Mouse (Mus musculus) hematopoietic stem cell, adult 5-6 weeks (primary cell): Measurements from ENCODE around the gene Camsap2. TPM values are rescaled to one million over a fixed set of nuclear protein-coding genes. Genes with fewer than 3 reads are reported as not detected.

Experiments
- ATAC-seq, 2 experiments: fragments of 125-278 bp in 1 of 2; replicated peaks in 1 of 2; 2 replicates each; pipeline ENCODE4 v1.8.0; 2016 to 2017; ENCODE audit warnings: inconsistent platforms in 2 of 2, mild to moderate bottlenecking in 2 of 2, moderate number of reproducible peaks in 2 of 2, low read depth in 1 of 2, moderate TSS enrichment in 1 of 2; ENCODE audit not compliant: low FRiP score in 2 of 2, poor library complexity in 2 of 2, severe bottlenecking in 2 of 2, insufficient read depth in 1 of 2, low TSS enrichment in 1 of 2
- total RNA-seq: library from RNA; stranded (forward); fragments of 172-1452, 232-1000 nt; gene quantifications from 2 replicates; pipeline ENCODE4 v1.2.3, GENCODE M21; 2017

The Camsap2 gene
- total RNA-seq, result 19.1 and 22.9 TPM in 2 replicates

DNA sequence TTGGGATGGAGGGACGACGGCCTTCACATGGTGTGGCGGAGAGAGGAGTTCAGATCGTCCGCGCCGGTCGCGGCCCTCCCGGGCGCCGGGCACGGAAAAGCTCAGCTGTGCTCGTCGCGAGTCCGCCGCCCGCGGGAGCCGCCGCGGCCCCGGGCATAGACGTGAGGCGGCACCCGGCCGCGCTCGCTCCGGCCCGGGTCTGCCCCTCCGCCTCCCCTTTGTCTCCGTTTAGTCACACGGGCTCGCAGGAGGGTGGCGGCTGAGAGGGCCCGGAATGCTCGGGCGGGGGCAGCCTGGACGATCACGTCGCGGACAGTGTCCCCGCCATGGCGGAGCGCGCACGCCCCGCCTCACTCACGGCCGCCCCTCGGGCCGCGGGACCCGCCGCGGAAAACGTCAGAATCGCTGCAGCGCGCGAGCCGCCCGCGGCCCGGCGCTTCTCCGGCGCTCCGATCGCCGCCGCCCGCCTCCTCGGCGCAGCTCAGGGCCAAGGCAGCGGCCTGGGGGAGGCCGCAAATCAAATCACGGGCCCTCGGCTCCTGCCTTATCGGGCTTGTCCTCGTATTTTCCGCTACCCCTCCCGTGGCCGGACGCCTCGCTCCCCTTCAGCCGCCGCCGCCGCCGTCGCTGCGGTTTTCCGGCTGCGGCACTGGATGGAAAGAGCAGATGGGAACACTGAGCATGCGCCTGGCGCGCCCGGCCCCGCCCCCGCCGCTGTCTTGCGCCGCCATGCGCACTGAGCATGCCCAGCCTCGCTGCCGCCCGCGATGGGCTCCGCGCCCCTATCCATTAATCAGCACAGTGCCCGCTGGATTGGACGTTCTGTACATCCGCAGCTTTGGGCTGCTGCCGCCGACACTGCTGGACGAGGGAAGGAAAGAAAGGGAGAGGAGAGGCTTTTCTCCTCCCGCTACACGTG lies at the start of gene Camsap2:
Gene Camsap2 (minus strand): TSS at position 651 of the 919 bp plus-strand sequence.
- ATAC-seq, result peak; percentile 82 to 89

GRCm38 (mm10) chr1:136395073-136395472 lies 49.2 kb upstream of the Camsap2 start:
- no peak for ATAC-seq

- peak; percentile 46 to 71; a peak in 3 of 4 replicates for ATAC-seq
Observed at GRCm38 (mm10) chr1:136394506-136394905, 48.6 kb upstream of the Camsap2 start.

DNA sequence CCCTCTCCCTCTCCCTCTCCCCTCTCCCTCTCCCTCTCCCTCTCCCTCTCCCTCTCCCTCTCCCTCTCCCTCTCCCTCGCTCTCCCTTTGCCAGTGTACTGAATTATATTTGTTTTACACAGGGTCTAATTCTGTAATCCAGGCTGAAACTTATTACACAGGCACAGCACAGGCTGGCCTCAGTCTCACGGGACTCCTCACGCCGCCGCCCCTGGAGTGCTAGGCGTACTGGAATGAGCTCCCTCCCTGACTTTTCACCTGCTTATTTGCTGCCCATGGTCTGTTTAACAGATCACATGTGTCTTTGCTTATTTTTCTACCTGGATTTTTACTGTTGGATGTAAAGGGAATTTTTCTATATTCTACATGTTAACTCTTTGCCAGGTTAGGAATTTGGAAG lies 41.0 kb upstream of the Camsap2 start:
- no peak for ATAC-seq

- peak; percentile 21 to 49; a peak in 2 of 4 replicates for ATAC-seq
Observed at GRCm38 (mm10) chr1:136381583-136381982, 35.7 kb upstream of the Camsap2 start.

DNA sequence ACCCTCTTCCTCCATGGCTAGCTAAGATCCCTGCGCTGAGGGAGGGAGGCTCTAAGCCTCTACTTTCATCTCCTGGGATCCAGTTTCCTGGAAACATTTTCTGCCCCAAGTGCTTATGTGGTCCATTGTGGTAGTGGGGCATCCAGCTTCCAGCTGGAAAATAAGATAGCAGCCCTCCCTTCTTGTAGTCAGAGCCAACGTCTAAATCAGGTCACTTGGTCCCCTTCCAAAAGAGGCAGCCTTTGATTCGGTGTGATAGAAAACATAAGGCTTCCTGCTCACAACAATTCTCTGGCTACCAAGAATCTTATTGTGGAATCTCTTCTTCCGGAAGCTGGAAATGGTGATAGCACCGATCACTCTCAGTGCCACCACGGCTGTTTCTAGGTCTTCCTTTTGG lies 35.3 kb upstream of the Camsap2 start:
- no peak for ATAC-seq

DNA sequence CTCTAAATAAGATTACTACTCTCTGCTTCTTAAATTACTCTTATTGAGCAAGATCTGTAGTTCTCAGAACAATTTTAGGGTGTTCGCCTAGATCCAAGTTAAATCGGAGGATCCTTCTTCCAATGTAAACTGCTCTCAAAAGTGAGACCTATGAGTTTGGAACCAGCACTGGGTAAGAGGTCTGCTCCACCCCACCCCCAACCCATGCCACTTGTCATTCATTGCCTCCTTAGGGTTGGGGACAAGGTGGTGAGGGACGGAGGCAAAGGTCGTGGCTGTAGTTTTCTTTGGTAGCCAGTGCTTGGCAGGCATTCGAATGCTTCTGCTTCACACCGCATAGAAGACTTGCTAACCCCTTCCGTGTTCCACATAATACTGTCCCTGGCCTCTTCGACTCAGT lies 34.7 kb upstream of the Camsap2 start:
- no peak for ATAC-seq

DNA sequence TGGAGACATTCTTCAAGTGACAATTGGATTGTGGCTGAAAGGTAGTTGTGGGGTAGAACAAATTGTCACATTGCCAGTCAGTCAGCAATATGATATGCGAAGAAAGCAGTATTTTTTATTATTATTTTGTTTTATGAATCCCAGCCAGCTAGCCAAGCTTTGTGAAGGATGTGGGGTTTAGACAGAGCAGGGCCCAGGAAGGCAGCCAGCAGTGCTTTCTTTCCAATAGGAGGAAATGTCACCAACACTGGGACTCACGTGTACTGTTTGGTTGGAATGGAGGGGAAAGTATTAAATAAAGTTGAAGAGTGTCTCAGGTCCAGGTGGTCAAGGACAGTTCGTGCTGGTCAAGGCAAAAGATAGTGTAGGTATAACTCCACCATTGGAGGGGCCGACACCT lies 34.3 kb upstream of the Camsap2 start:
- no peak for ATAC-seq

DNA sequence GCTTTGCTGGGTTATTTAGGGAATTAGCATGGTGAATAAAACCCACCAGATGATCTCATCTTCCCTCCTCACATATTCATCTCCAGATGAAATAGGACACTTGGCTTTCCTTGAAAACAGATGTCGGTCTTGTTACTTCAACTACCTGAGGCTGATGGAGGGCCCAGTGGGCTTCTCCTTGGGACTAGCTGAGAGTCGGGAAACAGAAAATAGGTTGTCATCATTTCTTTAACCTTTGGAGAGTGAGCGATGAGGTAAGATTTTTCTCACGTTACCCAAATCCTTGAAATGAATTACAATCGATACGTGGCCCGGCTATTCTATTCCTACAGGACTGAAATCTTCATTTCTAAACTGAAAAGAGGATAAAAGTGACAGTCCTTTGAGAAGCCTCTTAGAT lies 33.4 kb upstream of the Camsap2 start:
- no peak for ATAC-seq

- ATAC-seq, result no peak
Observed at GRCm38 (mm10) chr1:136365986-136366385, 20.1 kb upstream of the Camsap2 start.

GRCm38 (mm10) chr1:136364711-136365110 lies 18.8 kb upstream of the Camsap2 start:
- ATAC-seq, result no peak

- ATAC-seq, result no peak
Observed at GRCm38 (mm10) chr1:136363035-136363434, 17.1 kb upstream of the Camsap2 start.

GRCm38 (mm10) chr1:136362567-136362966 lies 16.7 kb upstream of the Camsap2 start:
- ATAC-seq, result no peak

DNA sequence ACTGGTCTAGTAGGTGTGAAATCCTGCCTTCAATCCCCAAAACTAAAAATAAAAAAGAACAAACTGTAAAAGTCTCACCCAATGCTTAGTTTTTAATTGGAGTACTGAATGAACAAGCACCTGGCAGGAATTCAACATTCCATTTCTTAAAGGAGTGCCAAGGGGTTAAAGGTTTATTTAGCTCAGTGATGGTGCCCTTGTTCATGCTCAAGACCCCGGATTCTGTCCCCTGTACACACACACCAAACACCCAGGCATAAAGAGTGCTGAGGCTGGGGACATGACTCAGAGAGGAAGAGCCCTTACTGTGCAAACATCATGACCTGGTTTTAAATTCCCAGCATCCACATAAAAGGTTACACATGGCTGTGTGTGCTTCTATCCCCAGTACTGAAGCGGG lies 15.5 kb upstream of the Camsap2 start:
- ATAC-seq, result no peak

DNA sequence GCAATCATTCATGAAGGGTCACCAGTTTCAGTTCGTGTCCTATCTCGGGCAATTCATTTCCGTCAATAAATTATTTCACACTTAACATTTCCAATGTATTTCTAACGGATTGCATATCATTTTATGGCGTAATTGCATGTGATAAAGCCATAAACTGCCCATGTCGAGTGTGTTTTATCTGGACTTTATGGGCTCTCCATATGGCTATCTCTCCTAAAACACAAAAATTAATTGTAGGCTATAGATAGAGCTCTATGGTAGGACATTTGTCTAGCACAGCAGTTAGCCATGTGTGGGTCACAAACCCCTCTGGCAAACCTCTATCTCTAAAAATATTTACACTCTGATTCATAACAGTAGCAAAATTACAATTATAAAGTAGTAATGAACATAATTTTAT lies 15.0 kb upstream of the Camsap2 start:
- ATAC-seq, result no peak

DNA sequence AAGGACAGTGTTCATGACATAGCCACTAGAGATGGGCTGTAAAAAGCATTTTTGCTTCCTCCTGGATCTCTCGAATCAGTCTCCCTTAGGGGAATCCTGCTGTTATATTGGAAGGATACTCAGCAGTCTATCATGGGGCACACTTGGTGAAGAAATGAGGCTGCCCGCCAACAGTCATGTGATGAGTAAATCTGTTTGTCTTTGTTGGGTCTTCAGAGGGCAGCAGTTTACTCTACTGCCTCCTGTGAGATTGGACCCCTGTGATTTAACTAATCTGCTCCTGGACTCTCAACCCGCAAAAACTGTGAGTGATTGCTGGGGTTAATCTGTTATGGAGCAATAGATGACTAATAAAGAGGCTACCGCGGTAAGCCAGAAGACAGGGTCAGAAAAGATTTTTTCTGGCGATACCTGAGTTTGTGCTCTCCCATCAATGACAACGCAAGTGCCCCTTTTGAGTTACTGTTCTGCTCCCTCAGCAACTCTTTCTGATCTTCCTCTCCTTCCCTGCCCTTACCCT lies 13.0 kb upstream of the Camsap2 start:
- ATAC-seq, result no peak

DNA sequence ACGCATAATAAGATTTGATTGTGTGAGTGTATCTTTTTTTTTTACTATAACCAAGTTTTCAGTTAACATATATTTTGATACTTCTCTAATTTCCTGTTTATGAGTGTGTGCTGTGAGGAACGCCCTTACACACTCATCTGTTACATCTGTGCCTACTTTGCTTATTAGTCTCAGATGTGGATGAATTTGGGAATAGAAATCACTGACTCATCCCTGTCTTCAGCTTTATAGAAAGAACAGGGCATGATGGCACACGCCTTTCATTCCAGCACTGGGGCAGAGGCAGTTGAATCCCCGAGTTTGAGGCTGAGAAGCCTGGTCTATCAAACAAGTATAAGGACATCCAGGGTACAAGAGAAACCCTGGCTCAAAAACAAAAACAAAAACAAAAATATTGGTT lies 9.7 kb upstream of the Camsap2 start:
- no peak for ATAC-seq

DNA sequence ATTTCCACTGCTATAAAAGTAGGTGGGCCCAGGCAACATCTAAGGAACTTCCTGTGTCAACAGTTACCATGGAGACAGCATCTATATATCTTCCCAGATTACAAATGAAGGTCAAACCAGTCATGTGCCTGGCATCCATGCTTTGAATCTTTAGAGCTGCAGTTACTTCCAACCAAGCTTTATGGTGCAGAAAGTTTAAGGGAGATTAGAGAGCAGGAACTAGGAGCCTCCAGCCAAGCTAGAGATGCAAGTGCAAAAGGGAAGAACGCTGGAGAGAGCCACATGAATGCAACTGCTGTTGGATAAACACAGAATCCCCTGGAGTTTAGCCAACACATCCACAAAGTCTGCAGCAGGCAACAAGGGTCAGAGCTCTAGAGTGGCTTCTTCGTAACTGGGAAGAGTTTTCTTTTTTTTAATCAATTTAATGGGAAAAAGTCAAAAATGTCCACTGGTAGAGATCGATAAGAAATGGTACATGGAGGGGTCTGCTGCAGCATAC lies 4.8 kb upstream of the Camsap2 start:
- ATAC-seq, result no peak

- ATAC-seq, result no peak
Observed at GRCm38 (mm10) chr1:136348137-136348536, 2.2 kb upstream of the Camsap2 start.
